Mouse (Mus musculus) ovary, postnatal 36 days (tissue): Measurements from ENCODE around the gene Gm43720.
"Not testable (repeated sequence)": the region's sequence is repeated elsewhere in the genome, so short reads cannot be mapped to it uniquely, and the experiment has no call there.

Experiments used
- DNase-seq: peaks from one replicate; pipeline ENCODE4 v3.0.0; 2022; ENCODE audit warnings: low spot score, mixed read lengths

The Gm43720 gene

DNA sequence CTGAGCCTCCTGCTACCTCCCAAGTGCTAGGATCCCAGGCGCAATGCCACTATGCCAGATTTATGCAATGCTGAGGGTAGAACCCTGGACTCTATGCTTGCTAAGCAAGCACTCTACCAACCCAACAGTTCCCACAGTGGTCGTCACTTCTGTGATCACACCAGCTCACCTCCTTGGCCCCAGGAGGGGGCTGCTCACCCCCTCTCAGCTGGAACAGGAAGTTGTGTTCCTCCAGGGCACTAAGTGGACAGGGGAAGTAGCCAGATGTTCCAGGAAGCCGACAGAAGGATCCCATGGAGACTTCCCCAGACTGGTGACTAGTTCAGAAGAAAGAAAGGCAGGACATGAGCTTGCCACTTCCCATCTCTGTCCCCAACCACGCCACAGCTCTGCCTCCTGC, 17.8 kb downstream of the Gm43720 start:
- no peak for DNase-seq

- DNase-seq: no peak
Observed at GRCm38 (mm10) chr5:138260834-138261233, 18.9 kb downstream of the Gm43720 start.

DNA sequence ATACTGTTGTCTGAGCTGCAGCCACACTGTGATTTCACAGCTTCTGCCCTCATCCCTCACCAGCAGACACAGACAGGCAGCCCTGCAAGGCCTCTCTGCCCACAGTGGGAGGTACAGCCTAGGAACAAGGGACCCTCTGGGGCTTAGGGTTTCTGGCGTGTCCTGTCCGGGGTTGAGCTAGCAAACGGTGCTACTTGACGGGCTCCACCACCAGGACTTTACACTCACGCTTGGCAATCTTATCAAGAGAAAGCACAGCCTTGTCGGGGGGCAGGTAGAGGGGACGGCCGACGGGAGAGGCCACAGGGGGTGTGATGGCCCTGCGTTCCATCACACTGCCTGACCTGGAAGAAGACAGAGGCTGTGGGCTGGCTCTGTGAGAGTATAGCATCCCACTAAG, 19.7 kb downstream of the Gm43720 start:
- DNase-seq: no peak

GRCm38 (mm10) chr5:138258993-138259392, 20.8 kb downstream of the Gm43720 start:
- DNase-seq: no peak

- DNase-seq: no peak
Observed at GRCm38 (mm10) chr5:138258542-138258941, 21.2 kb downstream of the Gm43720 start.

- DNase-seq: no peak
Observed at GRCm38 (mm10) chr5:138258078-138258477, 21.7 kb downstream of the Gm43720 start.

GRCm38 (mm10) chr5:138257585-138257978, 22.2 kb downstream of the Gm43720 start:
- no peak for DNase-seq

DNA sequence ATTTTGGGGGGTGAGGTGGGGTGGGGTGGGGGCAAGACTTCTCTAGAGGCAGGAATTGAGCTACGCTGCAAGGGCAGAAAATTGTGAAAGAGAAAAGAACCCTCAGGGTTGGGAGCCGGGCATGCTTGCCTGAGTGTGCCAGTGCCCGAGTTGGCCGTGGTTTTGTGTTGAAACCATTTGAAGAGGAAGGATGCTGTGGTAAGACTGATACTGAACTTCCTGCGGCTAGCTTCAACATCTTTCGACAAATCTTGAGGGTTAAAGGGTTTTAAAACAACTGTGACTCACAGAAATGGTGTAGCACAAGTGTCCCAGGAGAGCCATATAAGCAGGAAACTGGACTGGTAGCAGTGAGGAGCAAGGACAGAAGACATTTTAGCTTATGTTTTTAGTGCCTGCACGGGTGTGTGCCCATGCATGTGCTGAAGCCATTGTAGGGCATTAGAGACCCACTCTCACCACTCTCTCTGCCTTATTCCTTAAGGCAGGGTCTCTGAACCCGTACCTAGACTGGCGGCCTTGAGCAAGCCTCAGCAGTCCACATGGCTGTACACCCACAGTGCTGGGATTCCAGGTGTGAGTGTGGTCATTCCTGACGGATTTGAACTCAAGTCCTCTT, 22.7 kb downstream of the Gm43720 start:
- DNase-seq: no peak

- no peak for DNase-seq
Observed at GRCm38 (mm10) chr5:138256094-138256467, 23.7 kb downstream of the Gm43720 start.

DNA sequence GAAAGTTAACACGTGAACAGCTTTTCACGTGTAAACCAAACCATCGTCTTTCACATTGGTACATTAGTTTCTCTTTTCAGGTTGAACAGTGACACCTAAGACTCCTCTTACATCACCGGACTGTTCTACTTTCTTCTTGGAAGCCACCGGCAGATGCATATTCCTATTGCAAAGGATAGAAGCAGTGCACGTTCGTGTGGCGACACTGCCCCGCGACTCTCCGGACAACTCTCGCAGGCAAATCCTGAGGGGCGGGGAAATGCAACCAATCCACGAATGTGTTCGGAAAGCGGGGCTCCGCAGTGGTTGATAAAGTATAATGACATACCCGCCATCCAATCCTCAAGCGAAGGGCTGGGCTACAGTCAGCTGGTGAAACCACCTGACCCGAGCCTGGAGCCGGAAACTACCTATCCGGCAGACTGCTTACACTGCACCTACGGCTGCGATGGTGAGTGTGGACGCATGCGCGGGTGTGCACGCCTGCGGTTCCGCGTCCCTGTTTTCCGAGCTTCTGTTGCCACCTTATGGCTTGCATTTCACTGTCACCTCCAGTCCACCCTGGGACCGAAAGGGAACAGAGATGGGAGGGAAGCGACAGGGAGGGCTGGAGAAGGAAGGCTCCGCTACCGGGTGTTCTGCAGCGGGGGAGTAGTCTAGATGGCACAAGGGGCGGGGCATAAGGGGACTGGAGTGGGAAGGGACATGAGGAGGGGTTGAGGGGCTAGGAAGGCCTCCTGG, 24.2 kb downstream of the Gm43720 start, which contains the start of gene Lamtor4:
Lamtor4 (plus strand) TSS at position 130 of the 741 bp plus-strand sequence.
- peak; percentile 87 for DNase-seq

DNA sequence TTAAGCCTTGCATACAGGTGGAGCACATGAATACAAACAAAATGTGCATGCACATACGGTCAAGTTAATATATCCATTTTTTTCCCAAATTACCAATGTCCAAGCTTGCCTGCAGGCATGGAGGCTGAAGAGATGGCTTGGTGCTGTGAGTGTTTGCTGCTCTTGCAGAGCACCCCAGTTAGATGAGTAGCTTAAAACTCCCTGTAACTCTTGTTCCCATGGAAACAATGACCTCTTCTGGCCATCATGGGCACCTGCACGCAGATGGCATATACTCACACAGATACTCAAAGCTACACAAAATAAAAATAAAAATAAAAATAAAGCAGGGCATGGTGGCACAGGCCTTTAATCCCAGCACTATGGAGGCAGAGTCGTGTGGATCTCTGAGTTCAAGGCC, 26.7 kb downstream of the Gm43720 start:
- DNase-seq: no peak

DNA sequence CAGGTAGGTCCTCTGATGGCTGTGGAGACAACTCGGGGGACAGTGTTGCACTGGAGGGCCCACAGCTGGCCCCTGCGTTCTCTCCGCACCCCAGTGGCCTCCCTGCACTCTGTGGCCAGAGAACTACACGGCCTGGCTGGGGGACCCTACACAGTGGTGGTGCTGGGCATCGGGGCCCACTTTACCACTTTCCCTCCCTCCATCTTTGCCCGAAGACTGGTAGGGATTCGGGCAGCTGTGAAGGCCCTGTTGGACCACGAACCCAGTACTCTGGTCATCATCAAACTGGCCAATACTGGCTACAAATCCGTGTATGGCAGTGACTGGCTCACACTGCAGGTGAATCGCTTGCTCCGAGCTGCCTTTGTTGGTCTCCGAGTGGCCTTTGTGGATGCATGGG, 28.6 kb downstream of the Gm43720 start:
- DNase-seq: no peak

DNA sequence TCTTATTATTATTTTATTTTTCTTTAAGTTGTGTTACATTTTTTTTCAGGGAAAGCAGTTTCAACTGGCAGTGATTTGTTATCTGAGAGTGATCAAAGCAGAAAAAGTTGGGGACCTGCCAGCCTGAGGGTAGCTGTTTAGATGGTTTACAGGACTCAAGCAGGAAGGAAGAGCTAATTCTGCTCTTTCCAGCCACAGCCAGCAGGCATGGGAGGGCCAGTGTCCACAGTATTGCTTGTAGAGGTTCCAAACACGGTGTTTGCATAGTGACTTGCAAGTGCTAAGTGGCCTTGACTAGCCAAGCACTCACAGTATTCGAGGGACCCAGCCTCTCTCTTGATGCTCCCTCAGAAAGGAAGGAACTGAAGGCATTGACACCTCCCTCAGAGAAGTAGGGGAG, 38.2 kb downstream of the Gm43720 start:
- DNase-seq: no peak

DNA sequence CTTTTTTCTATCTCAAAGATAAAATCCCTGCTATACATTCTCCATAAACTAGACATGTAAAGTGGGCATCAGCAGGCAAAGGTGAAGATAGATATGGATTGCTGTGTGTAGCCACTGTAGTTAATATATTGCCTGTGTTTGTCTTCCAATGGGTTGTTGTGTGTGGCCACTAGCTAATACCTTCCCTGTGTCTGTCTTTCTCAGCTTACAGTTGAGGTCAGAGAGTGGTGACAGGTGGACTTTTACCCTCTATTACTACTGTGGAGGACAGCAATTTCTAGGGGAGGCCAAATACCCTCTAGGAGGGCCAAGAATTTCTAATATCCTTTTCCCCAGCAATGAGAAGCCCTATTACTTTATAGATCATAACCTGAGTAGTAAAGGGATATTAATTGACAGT, 45.5 kb downstream of the Gm43720 start:
- DNase-seq: no peak

DNA sequence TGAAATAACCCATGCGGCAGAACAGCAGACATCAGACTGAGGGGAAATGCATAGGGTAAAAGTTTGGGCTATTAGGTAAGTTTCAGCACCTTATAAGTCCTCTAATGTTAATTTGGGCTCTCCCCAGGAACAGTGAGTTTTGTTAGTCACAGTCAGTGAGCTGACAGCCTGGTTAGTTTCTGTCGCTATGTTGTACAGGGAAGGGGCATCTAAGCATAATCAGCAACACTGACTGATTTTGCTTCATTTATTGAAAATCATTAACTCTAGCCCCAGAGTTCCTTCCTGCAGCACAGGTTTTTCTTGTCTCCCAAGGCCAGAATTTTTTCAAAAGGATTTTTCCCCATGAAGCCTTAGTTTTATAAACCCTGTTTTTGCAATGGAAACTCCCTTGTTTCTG, 46.0 kb downstream of the Gm43720 start:
- DNase-seq: no peak

DNA sequence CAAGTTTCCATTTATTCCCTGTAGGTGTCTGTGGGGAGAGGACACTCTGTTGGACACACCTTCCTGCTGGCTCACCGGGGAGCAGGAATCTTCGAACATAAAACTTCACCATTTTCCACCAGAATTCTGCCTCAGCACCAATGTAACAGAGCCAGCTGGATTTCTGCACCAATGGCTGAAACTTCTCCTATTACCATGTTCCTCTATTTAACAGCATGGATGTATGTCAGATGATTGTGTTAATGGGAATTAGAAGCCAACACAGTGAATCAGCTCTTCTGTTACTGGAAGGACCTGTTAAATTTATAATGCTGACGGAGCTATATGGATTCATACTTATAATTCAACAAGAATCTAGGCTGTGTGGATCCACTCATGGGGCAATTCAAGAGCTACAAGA, 50.2 kb downstream of the Gm43720 start:
- no peak for DNase-seq

DNA sequence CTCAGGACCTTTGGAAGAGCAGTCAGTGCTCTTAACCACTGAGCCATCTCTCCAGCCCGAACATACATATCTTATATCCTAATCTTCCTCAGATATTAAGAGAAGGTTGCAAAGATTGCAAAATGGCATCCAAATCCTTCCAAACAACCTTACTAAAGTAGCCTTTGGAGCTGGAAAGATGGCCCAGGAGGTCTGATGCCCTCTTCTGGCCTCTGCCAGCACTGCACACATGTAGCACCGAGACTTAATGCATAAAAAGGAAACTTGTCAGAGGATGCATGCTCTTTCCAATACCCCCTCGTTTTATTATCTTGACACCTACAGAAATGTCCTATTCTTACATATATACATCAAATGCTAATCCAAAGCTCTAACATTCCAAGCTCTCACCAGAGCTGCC, 51.7 kb downstream of the Gm43720 start:
- DNase-seq: no peak

DNA sequence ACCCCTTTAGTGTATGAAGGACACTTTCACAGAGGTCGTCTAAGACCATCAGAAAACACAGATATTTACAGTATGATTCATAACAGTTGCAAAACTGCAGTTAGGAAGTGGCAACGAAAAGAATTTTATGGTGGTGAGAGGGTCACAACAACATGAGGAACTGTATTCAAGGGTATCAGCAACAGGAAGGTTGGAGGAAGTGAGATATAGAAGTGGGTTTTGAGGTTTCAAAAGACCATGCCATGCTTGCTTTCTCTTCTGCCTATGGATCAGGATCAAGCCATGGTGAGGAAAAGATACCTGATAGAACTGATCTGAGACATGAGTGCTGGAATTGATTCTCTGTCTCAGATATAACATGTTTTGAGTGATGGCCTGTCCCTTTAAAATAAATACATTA, 52.4 kb downstream of the Gm43720 start:
- no peak for DNase-seq

- no peak for DNase-seq
Observed at GRCm38 (mm10) chr5:138226491-138226890, 53.3 kb downstream of the Gm43720 start.

- DNase-seq: no peak
Observed at GRCm38 (mm10) chr5:138225700-138226099, 54.1 kb downstream of the Gm43720 start, which contains the start of gene Nxpe5. Gene Nxpe5 (plus strand): TSS chr5:138225898.

- no peak for DNase-seq
Observed at GRCm38 (mm10) chr5:138223287-138223686, 56.5 kb downstream of the Gm43720 start.

DNA sequence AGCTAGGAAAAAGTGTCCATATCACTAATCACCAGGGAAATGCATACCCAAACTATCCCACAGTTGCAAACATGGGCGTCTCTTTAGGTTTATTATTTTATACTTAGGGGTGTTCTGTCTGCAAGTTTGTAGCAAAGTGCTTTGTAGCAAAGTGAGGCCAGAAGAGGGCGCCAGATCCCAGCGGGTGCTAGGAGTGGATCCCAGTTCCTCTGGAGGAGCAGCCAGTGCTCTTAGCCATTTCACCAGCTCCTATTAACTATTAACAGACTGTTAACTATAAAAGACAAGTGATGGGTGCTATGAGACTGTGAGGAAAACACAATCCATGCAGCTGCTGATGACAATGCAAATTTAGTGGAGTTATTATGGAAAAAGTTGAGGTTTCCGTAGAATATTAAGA, 57.6 kb downstream of the Gm43720 start:
- peak; percentile 83 for DNase-seq

DNA sequence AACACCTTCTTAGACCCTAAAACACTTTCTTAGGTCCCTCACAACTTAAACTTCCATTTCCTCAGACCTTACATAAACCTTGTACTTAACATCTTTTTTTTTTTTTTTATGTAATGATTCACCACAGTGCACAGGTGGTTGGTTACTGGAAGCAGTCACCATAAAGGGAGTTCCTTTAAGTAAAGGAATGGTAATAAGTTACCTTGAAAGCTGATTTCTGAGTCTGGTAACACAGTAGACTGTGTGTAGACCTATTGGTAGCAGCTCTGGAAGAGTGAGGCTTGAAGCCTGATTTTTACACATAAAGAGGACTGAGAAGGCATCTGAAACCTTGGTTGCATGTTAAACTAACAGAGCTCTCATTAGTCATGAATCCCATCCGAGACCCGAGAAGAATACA, 59.9 kb downstream of the Gm43720 start:
- DNase-seq: no peak

GRCm38 (mm10) chr5:138216632-138217031, 63.1 kb downstream of the Gm43720 start:
- DNase-seq: not testable (repeated sequence)
